In the genomic region with DNA sequence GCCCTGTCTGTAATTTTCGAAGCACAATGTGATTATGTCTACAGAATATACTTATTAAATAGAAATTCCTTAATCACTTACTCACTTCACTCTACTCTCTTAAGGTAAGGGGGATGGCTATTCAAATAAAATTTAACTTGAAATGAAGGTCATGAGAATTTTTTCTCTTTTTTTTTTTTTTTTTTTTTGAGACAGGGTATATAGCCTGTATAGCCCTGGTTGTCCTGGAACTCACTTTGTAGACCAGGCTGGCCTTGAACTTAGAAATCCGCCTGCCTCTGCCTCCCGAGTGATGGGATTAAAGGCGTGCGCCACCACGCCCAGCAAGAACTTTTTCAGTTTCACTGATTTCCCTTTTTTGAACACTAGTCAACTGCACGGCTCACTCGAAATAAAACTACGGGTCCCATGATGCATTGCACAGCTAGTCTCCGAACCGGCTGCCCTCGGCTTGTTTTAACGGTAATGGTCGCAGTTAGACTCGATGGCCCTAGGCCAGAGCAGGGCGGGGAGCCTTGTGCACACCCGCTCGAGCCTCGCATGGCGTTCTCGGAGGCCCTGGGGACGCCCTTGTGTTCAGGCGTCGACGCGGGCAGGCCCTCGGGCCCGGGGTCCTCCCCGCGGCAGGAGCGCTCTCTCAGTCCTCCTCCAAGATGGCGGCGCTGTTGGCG, we compare ENCODE assay signal across 8 mouse cellular contexts. TPM values are rescaled to one million over a fixed set of nuclear protein-coding genes. Genes with fewer than 3 reads are reported as not detected.
DNase-seq lines count a peak whose midpoint lies in the region; ATAC-seq and TF ChIP-seq lines count a peak whose summit lies in the region.

Gene Nup205 (plus strand): TSS at position 443 of the 671 bp plus-strand sequence.

- no peaks in the 10 kb centered on the region for H3K36me3 ChIP-seq in lung, embryonic 14.5 days (ENCODE audit: insufficient read depth)

- CTCF ChIA-PET in Patski (lab: Charles Lee) = no interaction called here

- H3K4me1 ChIP-seq in lung, embryonic 14.5 days (ENCODE audit: insufficient read depth) = no peaks in the 10 kb centered on the region

- POLR2A ChIA-PET in Patski (lab: Charles Lee) = no interaction called here

- WGBS in lung, embryonic 14.5 days = 4% methylated on average over 34 of the region's 34 CpGs

- H3K4me2 ChIP-seq in lung, embryonic 14.5 days = peak within 1 kb of the TSS; percentile 71

- no peak for TF ChIP-seq CTCF in Patski (IDR thresholded peaks at IDR 0.05)
- peak; percentile 26; the same call in 1 of the 2 replicates for TF ChIP-seq CTCF in lung, embryonic 14.5 days (IDR thresholded peaks at IDR 0.05; ENCODE audit: low read depth)

- H3K9me3 ChIP-seq in lung, embryonic 14.5 days (ENCODE audit: low read depth, low read length) = no peaks in the 10 kb centered on the region

- H3K27ac ChIP-seq in lung, embryonic 14.5 days (ENCODE audit: low read depth) = peak within 1 kb of the TSS; percentile 95

- peak; percentile 93 for ATAC-seq in Patski
- peak; percentile 99 for ATAC-seq in frontal cortex, adult (ENCODE audit: low TSS enrichment)
- peak; percentile 79 to 93 for ATAC-seq in hematopoietic stem cell, adult 5-6 weeks (replicated peaks in 1 of 2; ENCODE audit: insufficient read depth in 1 of 2, low FRiP score in 2 of 2, low TSS enrichment in 1 of 2, low read depth in 1 of 2, poor library complexity in 2 of 2, severe bottlenecking in 2 of 2)
- ATAC-seq in lung, embryonic 14.5 days (ENCODE audit: insufficient read depth) = peak; percentile 93
- ATAC-seq in neutrophil, adult 5-6 weeks (ENCODE audit: extremely low read depth, insufficient number of reproducible peaks, low FRiP score, poor library complexity, severe bottlenecking) = peak; percentile 87

- in situ Hi-C loops in Patski (cut with MboI; ENCODE audit: low pct_unique_long_range_greater_than_20kb) = no loop called here

- H3K9ac ChIP-seq in lung, embryonic 14.5 days = peak within 1 kb of the TSS; percentile 96

- no peaks in the 10 kb centered on the region for H3K27me3 ChIP-seq in Patski
- no peaks in the 10 kb centered on the region for H3K27me3 ChIP-seq in lung, embryonic 14.5 days (ENCODE audit: insufficient read depth, low read length)

- peak within 1 kb of the TSS; percentile 91 for H3K4me3 ChIP-seq in lung, embryonic 14.5 days (ENCODE audit: low read depth, low read length)

- DNase-seq in Patski (ENCODE audit: low read depth, low spot score) = peak; percentile 48
- DNase-seq in cerebellum, adult 9-10 months = peak; percentile 83
- peak; percentile 76 to 79 for DNase-seq in layer of hippocampus, adult 8-10 months (ENCODE audit: low spot score in 2 of 2)
- peak; percentile 92 for DNase-seq in lung, embryonic 14.5 days
- peak; percentile 91 for DNase-seq in testis, postnatal 14 days (ENCODE audit: low spot score)

RNA-seq across cellular contexts. Expression of gene Nup205, which starts in this region (rescaled TPM):
- polyA plus RNA-seq in Patski (2021) = 43.6 TPM
- total RNA-seq in hematopoietic stem cell, adult 5-6 weeks (2017) = 65.5 and 75.0 TPM in 2 replicates
- 10 to 100 TPM; 26.1 to 31.8 (median 30.1) TPM for total RNA-seq in layer of hippocampus, adult 8-10 months (2022)
- polyA plus RNA-seq in lung, embryonic 14.5 days (2014; fragmentation: Nextera tagmentation; extraction: Ambion mirVana) = 58.3 and 65.3 TPM in 2 replicates
- 22.3 and 29.1 TPM in 2 replicates for total RNA-seq in neutrophil, adult 5-6 weeks (2017)

Comparison
In these comparisons a context has a peak if more than half of its experiments do, and no peak if none do; other contexts are left out.
1. Peak in every context shown above with its lines: DNase-seq, ATAC-seq, H3K4me3 ChIP-seq and H3K27ac ChIP-seq.